Mouse (Mus musculus): ENCODE measurements around the gene Gnb1l. TPM values are rescaled to one million over a fixed set of nuclear protein-coding genes. Genes with fewer than 3 reads are reported as not detected.

Gnb1l gene
- polyA plus RNA-seq, 1 experiment: 5.5 TPM

DNA sequence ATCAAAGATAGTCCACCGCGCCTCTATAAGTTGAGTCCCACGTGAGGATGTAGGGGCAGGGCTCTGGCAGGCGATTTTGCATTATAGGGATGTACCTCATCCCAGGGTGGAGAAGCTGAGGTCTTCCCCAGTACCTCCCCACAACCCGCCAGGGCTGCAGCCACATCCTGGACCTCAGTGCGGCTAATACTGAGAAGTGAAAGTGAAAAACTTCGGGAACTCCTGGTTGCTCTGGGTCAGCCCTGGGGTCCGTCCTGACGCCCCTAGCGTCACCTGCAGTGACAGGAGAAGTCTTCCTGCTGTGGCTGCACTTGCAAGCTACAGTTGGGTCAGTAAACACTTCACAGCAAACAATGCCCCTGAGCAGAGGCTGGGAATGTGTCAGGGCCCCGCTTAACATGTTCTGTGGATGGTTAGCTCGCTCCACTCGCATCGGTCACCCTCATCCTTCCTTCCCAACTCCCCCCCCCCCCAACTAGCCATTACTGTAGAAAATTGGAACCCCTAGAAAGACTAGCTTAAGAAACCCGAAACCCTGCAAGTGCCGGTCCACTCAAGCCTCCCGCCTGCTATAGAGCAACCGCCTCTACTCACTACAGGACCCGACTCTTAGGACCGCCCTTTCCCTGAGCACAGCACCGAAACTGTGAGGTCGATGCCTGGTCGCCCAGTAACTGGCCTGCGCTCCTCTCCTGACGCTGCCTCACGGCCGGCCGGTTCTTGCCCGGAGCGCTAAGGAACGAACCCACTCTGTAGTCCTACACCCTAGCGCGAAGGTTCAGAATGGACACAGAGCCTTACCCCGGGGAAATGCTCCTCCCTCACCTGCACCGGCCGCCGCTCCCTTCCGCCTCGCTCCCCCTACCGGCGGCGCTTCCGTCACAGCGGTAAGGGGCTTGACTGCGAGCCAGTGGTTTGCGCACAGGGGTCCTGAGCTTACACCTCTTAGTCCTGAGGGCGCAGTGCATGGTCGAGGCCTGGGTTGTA, 91.6 kb downstream of the Gnb1l start, which contains the start of gene Tbx1:
TSS of gene Tbx1 (minus strand) at position 868 of the 987 bp plus-strand sequence.
- H3K27ac ChIP-seq (ENCODE audit: insufficient read depth, low read length): no peak within 1 kb of the TSS
- TF ChIP-seq POLR2A (IDR thresholded peaks at IDR 0.05; ENCODE audit: low read depth, low read length) (no peak), CTCF (IDR thresholded peaks at IDR 0.05; ENCODE audit: borderline replicate concordance, insufficient read depth, low read length) (0 out of 2 replicates have a peak, but pooled peaks have one; percentile 20)
- no peak within 1 kb of the TSS; the same call in 1 of the 2 replicates for H3K4me3 ChIP-seq (ENCODE audit: insufficient read depth, low read length)
- H3K4me1 ChIP-seq (ENCODE audit: control insufficient read depth, insufficient read depth, low read length): no peaks in the 10 kb centered on the region; the same call in 1 of the 2 replicates

DNA sequence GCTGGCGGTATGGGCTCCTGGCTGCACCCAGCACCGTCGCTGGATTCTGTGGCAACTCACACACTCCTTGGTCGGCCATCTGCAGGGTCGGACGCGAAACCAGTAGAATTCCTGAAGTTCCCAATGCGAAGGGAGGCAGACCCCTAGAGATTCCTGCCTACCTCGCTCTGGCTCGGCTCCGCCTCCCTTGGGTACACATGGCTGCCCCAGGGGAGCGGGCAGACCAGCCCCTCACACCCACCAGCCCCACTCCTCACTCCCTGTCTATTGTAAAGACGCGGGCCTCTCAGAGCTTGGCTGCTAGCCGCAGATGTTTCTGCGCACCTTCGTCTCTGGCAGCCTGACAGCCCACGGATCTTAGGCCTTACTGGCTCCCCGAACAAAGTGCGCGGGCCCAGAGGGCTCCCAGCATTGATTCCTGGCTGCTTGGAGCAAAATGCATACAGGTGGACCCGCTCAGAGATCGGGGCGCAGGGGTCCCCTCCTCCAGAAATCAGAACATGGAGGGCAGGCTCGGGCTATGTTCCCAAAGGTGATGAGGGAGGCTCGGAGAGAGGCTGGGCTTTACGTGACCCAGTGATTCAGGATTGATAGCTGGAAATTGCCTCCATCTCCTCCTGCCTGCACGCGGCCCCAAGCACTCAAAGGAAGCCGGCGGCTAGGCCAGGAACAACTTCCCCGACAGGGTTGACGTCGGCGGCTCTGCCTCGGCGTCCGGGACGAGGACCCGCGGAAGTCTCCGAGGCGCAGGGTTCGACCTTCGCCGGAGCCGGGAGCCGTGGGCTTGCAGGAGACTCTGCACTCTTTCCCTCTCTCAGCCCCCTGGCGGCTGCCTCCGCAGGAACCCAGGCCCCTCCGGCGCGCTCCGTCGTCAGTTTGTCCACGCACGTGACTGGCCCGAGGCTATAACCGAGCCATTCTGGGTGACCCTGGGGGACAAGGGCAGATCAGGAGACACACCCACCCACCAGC, 92.8 kb downstream of the Gnb1l start:
- no peak for TF ChIP-seq POLR2A (IDR thresholded peaks at IDR 0.05; ENCODE audit: low read depth, low read length)
- TF ChIP-seq CTCF (IDR thresholded peaks at IDR 0.05; ENCODE audit: borderline replicate concordance, insufficient read depth, low read length): no peak
- no peaks in the 10 kb centered on the region; the same call in 1 of the 2 replicates for H3K4me1 ChIP-seq (ENCODE audit: control insufficient read depth, insufficient read depth, low read length)
- no peak overlapping the region for H3K27ac ChIP-seq (ENCODE audit: insufficient read depth, low read length)
- no peak overlapping the region for H3K4me3 ChIP-seq (ENCODE audit: insufficient read depth, low read length)

DNA sequence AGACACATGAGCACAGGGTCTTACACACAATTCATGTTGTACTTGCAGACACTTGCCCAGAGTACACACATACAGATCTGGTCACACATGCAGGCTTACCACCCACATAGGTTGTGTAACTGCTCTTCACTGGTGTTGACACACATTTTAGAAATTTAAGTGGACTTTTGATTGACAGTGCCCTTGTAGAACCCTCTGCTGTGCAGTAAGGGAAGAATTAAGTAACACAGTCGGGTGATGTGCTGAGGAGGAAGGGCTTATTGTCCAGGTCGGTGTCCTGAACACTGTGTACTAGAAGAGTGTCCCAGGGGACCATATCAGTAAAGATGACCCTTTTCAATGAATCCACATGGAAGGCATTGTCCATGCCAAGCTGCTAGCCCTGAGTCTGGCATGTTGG, 95.4 kb downstream of the Gnb1l start:
- Histone ChIP-seq H3K27ac (ENCODE audit: insufficient read depth, low read length) (no peak overlapping the region), H3K4me1 (ENCODE audit: control insufficient read depth, insufficient read depth, low read length) (no peaks in the 10 kb centered on the region; the same call in 1 of the 2 replicates), H3K4me3 (ENCODE audit: insufficient read depth, low read length) (no peak overlapping the region)
- no peak for TF ChIP-seq POLR2A (IDR thresholded peaks at IDR 0.05; ENCODE audit: low read depth, low read length)
- no peak for TF ChIP-seq CTCF (IDR thresholded peaks at IDR 0.05; ENCODE audit: borderline replicate concordance, insufficient read depth, low read length)

DNA sequence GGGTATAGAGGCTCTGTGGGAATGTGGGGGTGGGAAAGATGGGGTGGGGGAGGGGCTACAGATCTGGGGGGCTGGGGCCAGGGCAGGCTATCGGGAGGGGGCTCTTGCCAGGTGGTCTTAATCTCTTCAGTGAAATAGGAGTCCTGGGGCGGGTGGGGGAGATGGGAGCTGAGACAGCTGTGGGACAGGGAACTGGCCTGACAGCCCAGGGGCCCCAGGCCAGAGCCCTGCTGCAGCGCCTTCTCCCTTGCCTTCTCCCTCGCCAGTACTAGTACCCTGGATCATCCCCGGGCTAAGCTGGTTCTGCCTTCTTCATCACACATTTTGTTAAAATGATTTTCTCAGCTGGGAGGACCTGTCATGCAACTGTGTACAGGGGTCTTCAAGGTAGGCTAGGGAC, 97.7 kb downstream of the Gnb1l start:
- Histone ChIP-seq H3K4me3 (ENCODE audit: insufficient read depth, low read length) (no peak overlapping the region), H3K27ac (ENCODE audit: insufficient read depth, low read length) (no peak overlapping the region), H3K4me1 (ENCODE audit: control insufficient read depth, insufficient read depth, low read length) (no peaks in the 10 kb centered on the region)
- TF ChIP-seq POLR2A (IDR thresholded peaks at IDR 0.05; ENCODE audit: low read depth, low read length) (no peak), CTCF (IDR thresholded peaks at IDR 0.05; ENCODE audit: borderline replicate concordance, insufficient read depth, low read length) (no peak)

DNA sequence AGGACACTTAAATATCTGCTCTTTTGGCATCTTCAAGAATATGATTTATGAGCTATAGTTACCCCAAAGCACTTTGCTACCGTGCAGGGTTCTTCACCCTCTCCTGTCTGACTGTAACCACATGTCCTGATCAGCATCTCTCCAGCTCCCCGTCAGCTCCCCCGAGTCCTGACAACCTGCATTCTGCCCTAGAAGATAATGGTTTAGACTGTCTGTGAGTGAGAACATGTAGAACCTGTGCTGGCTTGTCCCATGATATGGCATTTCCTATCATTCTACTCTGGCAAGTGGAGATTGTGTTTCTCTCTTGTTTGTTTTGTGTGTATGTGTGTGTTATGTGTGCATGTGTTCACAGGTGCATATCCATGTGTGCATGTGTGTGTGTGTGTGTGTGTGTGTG, 99.5 kb downstream of the Gnb1l start:
- Histone ChIP-seq H3K27ac (ENCODE audit: insufficient read depth, low read length) (no peak overlapping the region), H3K4me3 (ENCODE audit: insufficient read depth, low read length) (no peak overlapping the region), H3K4me1 (ENCODE audit: control insufficient read depth, insufficient read depth, low read length) (no peaks in the 10 kb centered on the region)
- TF ChIP-seq POLR2A (IDR thresholded peaks at IDR 0.05; ENCODE audit: low read depth, low read length): no peak
- no peak for TF ChIP-seq CTCF (IDR thresholded peaks at IDR 0.05; ENCODE audit: borderline replicate concordance, insufficient read depth, low read length)

DNA sequence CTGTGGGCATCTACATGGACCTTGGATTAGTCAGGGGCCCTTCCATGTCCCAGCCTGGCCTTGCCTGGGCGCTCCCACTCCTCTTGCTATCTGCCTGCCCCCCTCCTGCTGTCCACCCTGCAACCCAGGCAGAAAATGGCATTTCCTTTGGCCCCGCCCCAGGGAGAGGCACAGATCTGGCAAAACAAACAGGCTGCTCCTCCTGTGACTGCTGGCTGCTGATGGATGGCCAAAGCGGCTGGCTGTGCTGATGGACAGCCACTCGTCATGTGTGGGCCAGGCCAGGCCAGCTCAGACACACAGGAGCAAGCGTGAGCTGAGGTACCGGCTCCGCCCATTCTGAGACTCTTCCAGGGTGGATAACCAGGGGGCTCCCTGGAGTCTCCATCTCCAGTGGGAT, 102.9 kb downstream of the Gnb1l start:
- Histone ChIP-seq H3K27ac (ENCODE audit: insufficient read depth, low read length) (no peak overlapping the region), H3K4me3 (ENCODE audit: insufficient read depth, low read length) (no peak overlapping the region), H3K4me1 (ENCODE audit: control insufficient read depth, insufficient read depth, low read length) (no peaks in the 10 kb centered on the region)
- TF ChIP-seq POLR2A (IDR thresholded peaks at IDR 0.05; ENCODE audit: low read depth, low read length) (no peak), CTCF (IDR thresholded peaks at IDR 0.05; ENCODE audit: borderline replicate concordance, insufficient read depth, low read length) (no peak)

DNA sequence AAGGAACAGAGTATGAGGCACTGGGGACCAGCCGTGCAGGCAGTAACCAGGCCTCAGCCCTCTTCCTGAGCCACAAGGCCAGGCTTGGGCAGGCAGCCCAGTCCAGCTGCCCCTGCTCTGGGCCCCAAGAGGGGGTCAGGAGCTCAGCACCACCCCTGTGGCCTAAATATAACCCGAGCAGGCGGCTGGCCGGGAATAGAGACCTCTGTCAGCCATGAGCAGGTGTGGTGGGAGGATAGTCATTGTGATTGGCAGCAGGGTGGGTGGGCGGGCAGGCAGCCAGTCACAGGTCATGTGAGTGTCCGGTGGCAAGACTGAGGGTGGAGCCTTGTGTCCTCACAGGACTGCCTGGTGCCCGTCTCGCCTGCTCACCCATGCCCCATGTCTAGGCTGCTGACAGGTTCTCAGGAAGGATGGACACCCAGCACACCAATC, 105.8 kb downstream of the Gnb1l start:
- Histone ChIP-seq H3K4me3 (ENCODE audit: insufficient read depth, low read length) (no peak overlapping the region), H3K4me1 (ENCODE audit: control insufficient read depth, insufficient read depth, low read length) (no peaks in the 10 kb centered on the region), H3K27ac (ENCODE audit: insufficient read depth, low read length) (no peak overlapping the region)
- TF ChIP-seq POLR2A (IDR thresholded peaks at IDR 0.05; ENCODE audit: low read depth, low read length): no peak
- TF ChIP-seq CTCF (IDR thresholded peaks at IDR 0.05; ENCODE audit: borderline replicate concordance, insufficient read depth, low read length): no peak

DNA sequence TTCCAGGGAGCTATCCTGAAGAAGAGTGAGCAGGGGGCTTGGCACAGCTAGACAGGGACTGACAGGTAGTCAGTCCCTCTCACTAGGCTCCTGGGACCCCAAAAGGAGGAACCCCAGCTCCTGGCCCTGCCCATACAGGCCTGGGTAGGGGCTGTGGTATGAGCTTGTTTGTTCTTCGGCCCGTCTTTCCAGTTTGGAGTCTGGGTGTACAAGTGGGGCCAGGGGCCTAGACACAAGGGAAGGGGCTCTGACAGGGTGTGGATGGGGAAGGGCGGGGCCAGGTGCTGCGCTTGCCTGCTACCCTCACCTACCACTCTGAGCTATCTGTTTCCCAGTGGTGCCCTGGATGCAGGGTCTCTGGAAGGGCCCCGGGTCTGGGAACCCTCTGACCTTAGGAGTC, 107.2 kb downstream of the Gnb1l start:
- no peak for TF ChIP-seq CTCF (IDR thresholded peaks at IDR 0.05; ENCODE audit: borderline replicate concordance, insufficient read depth, low read length)
- no peak for TF ChIP-seq POLR2A (IDR thresholded peaks at IDR 0.05; ENCODE audit: low read depth, low read length)
- Histone ChIP-seq H3K4me1 (ENCODE audit: control insufficient read depth, insufficient read depth, low read length) (no peaks in the 10 kb centered on the region), H3K27ac (ENCODE audit: insufficient read depth, low read length) (no peak overlapping the region), H3K4me3 (ENCODE audit: insufficient read depth, low read length) (no peak overlapping the region)

DNA sequence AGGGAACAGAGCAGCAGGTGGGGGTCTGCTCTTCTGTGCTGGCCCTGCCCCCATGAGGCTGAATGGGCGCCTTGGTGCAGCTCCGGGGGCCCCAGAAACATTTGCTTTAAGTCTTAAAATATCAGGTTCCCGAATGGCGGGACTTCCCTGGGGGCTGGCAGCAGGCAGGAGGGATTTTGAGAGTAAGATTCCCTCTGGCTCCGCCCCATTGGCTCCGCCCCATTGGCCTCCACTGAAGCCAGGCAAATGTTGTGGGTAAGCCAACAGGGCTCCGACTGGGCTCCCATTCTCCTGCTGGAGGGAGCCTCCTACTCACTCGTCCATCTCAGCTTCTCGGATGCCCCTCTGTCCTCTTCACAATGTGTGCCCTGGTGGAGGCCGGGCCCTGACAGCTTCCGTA, 109.7 kb downstream of the Gnb1l start:
- TF ChIP-seq POLR2A (IDR thresholded peaks at IDR 0.05; ENCODE audit: low read depth, low read length) (no peak), CTCF (IDR thresholded peaks at IDR 0.05; ENCODE audit: borderline replicate concordance, insufficient read depth, low read length) (no peak)
- Histone ChIP-seq H3K27ac (ENCODE audit: insufficient read depth, low read length) (no peak overlapping the region), H3K4me3 (ENCODE audit: insufficient read depth, low read length) (no peak overlapping the region), H3K4me1 (ENCODE audit: control insufficient read depth, insufficient read depth, low read length) (no peaks in the 10 kb centered on the region)
